ENCODE assay signal across 14 mouse cellular contexts in genomic region chr8:122526084-122526483, GRCm38 (mm10). TPM values are rescaled to one million over a fixed set of nuclear protein-coding genes. Genes with fewer than 3 reads are reported as not detected.
DNase-seq lines count a peak whose midpoint lies in the region; ATAC-seq and TF ChIP-seq lines count a peak whose summit lies in the region.
"Had no signal": no experiment of that assay in that cellular context is flagged by ENCODE, and none has a peak within 500 bp of the region (broad histone marks: within the 10 kb centered on the region; RNA-seq: fewer than 3 reads in every experiment).

No protein-coding gene starts in this region.

- no peak for DNase-seq in heart, adult 11 months
- DNase-seq in lung, adult 2 months, result no peak
- no peak for DNase-seq in intestine, embryonic 14.5 days (ENCODE audit: low spot score)
- no peak for DNase-seq in liver, postnatal 0 days
- DNase-seq: adrenal gland, postnatal 14 days; cerebellum, adult 11 months; embryo, embryonic 11 days; retina, postnatal 1 day; thymus, postnatal 36 days had no signal

- ATAC-seq in heart, embryonic 12.5 days (ENCODE audit: insufficient number of reproducible peaks, low FRiP score), result no peak
- ATAC-seq in lung, embryonic 16.5 days (ENCODE audit: low read depth), result peak; percentile 5; the same call in 1 of the 2 replicates
- ATAC-seq in intestine, embryonic 14.5 days (replicated peaks; ENCODE audit: low FRiP score, low TSS enrichment, low read depth), result no peak
- no peak for ATAC-seq in liver, postnatal 0 days
- ATAC-seq in monocyte, adult 5-6 weeks (replicated peaks; ENCODE audit: insufficient number of reproducible peaks, low FRiP score, low TSS enrichment, poor library complexity, severe bottlenecking), result no peak
- ATAC-seq in neural tube, embryonic 15.5 days (ENCODE audit: low FRiP score), result no peak
- ATAC-seq: hindbrain, embryonic 16.5 days had no signal

- TF ChIP-seq CTCF in lung, adult 2 months (IDR thresholded peaks at IDR 0.05; ENCODE audit: insufficient read depth, low read length), result no peak
- no peak for TF ChIP-seq CTCF in liver, postnatal 0 days (IDR thresholded peaks at IDR 0.05; ENCODE audit: low read depth)

- H3K4me2 ChIP-seq in heart, embryonic 12.5 days, result peak overlapping the region; percentile 55; the same call in 1 of the 2 replicates
- no peak overlapping the region for H3K4me2 ChIP-seq in lung, embryonic 16.5 days (ENCODE audit: low read depth, low read length)
- no peak overlapping the region for H3K4me2 ChIP-seq in intestine, embryonic 14.5 days (ENCODE audit: low read length)
- no peak overlapping the region for H3K4me2 ChIP-seq in liver, postnatal 0 days (ENCODE audit: low read depth, low read length)
- no peak overlapping the region for H3K4me2 ChIP-seq in neural tube, embryonic 15.5 days

- 0 out of 2 replicates have a peak, but pooled peaks cover 4% of the 10 kb centered on the region for H3K36me3 ChIP-seq in heart, embryonic 12.5 days
- no peaks in the 10 kb centered on the region for H3K36me3 ChIP-seq in lung, embryonic 16.5 days (ENCODE audit: control insufficient read depth, insufficient read depth, low read length)
- H3K36me3 ChIP-seq in intestine, embryonic 14.5 days (ENCODE audit: control insufficient read depth, insufficient read depth, low read length), result no peaks in the 10 kb centered on the region
- no peaks in the 10 kb centered on the region; the same call in 1 of the 2 replicates for H3K36me3 ChIP-seq in liver, postnatal 0 days (replicated peaks; ENCODE audit: insufficient read depth, low read length)
- no peaks in the 10 kb centered on the region for H3K36me3 ChIP-seq in neural tube, embryonic 15.5 days

- peaks cover 69% of the 10 kb centered on the region for H3K4me1 ChIP-seq in heart, embryonic 12.5 days (replicated peaks)
- H3K4me1 ChIP-seq in lung, embryonic 16.5 days (replicated peaks; ENCODE audit: control insufficient read depth, insufficient read depth, low read length), result peaks cover 54% of the 10 kb centered on the region
- peaks cover 45% of the 10 kb centered on the region for H3K4me1 ChIP-seq in lung, adult 2 months (ENCODE audit: control insufficient read depth, insufficient read depth, low read length)
- H3K4me1 ChIP-seq in intestine, embryonic 14.5 days (replicated peaks; ENCODE audit: control insufficient read depth, insufficient read depth, low read length), result peaks cover 45% of the 10 kb centered on the region
- H3K4me1 ChIP-seq in liver, postnatal 0 days (ENCODE audit: insufficient read depth), result peaks cover 42% of the 10 kb centered on the region
- peaks cover 29% of the 10 kb centered on the region for H3K4me1 ChIP-seq in neural tube, embryonic 15.5 days

- TF ChIP-seq POLR2A in lung, adult 2 months (IDR thresholded peaks at IDR 0.05; ENCODE audit: borderline replicate concordance, extremely low read depth, low read depth, low read length), result no peak

- H3K9me3 ChIP-seq in heart, embryonic 12.5 days (replicated peaks), result no peaks in the 10 kb centered on the region
- no peaks in the 10 kb centered on the region for H3K9me3 ChIP-seq in lung, embryonic 16.5 days (ENCODE audit: control insufficient read depth, low read length)
- H3K9me3 ChIP-seq in intestine, embryonic 14.5 days (ENCODE audit: control insufficient read depth, low read length), result no peaks in the 10 kb centered on the region
- H3K9me3 ChIP-seq in liver, postnatal 0 days (ENCODE audit: low read length), result no peaks in the 10 kb centered on the region
- no peaks in the 10 kb centered on the region for H3K9me3 ChIP-seq in neural tube, embryonic 15.5 days (replicated peaks)

- TF ChIP-seq EP300 in liver, postnatal 0 days (IDR thresholded peaks at IDR 0.05; ENCODE audit: low read depth), result no peak

- peak overlapping the region; percentile 89 for H3K27ac ChIP-seq in heart, embryonic 12.5 days (ENCODE audit: poor library complexity, severe bottlenecking)
- H3K27ac ChIP-seq in lung, embryonic 16.5 days (ENCODE audit: low read length), result peak overlapping the region; percentile 87
- peak overlapping the region; percentile 14; the same call in 1 of the 2 replicates for H3K27ac ChIP-seq in intestine, embryonic 14.5 days (ENCODE audit: low read depth)
- H3K27ac ChIP-seq in liver, postnatal 0 days (ENCODE audit: low read depth), result peak overlapping the region; percentile 13; the same call in 1 of the 2 replicates
- H3K27ac ChIP-seq in neural tube, embryonic 15.5 days (replicated peaks), result no peak overlapping the region

- 0 out of 2 replicates have a peak overlapping the region, but pooled peaks have one; percentile 61 for H3K9ac ChIP-seq in heart, embryonic 12.5 days
- H3K9ac ChIP-seq in lung, embryonic 16.5 days (ENCODE audit: low read length), result peak overlapping the region; percentile 29; the same call in 1 of the 2 replicates
- H3K9ac ChIP-seq in intestine, embryonic 14.5 days (ENCODE audit: low read length), result no peak overlapping the region
- no peak overlapping the region; the same call in 1 of the 2 replicates for H3K9ac ChIP-seq in liver, postnatal 0 days (replicated peaks)
- H3K9ac ChIP-seq in neural tube, embryonic 15.5 days (replicated peaks), result no peak overlapping the region

- H3K4me3 ChIP-seq in heart, embryonic 12.5 days, result no peak overlapping the region
- H3K4me3 ChIP-seq in lung, embryonic 16.5 days (ENCODE audit: low read length), result no peak overlapping the region
- H3K4me3 ChIP-seq in lung, adult 2 months (replicated peaks; ENCODE audit: extremely low read depth, low read depth, low read length), result no peak overlapping the region
- H3K4me3 ChIP-seq in intestine, embryonic 14.5 days (ENCODE audit: low read depth, low read length), result no peak overlapping the region
- no peak overlapping the region for H3K4me3 ChIP-seq in liver, postnatal 0 days (ENCODE audit: low read depth, low read length)
- no peak overlapping the region for H3K4me3 ChIP-seq in neural tube, embryonic 15.5 days (replicated peaks)

- no peaks in the 10 kb centered on the region for H3K27me3 ChIP-seq in heart, embryonic 12.5 days (replicated peaks)
- H3K27me3 ChIP-seq in lung, embryonic 16.5 days (ENCODE audit: control insufficient read depth, insufficient read depth, low read depth, low read length), result no peaks in the 10 kb centered on the region
- no peaks in the 10 kb centered on the region for H3K27me3 ChIP-seq in intestine, embryonic 14.5 days (replicated peaks; ENCODE audit: control insufficient read depth, insufficient read depth, low read length)
- no peaks in the 10 kb centered on the region for H3K27me3 ChIP-seq in liver, postnatal 0 days (ENCODE audit: insufficient read depth, low read length)
- peaks cover 6% of the 10 kb centered on the region; the same call in 1 of the 2 replicates for H3K27me3 ChIP-seq in neural tube, embryonic 15.5 days (replicated peaks)

- 34% methylated on average over 3 of the region's 3 CpGs for WGBS in heart, embryonic 12.5 days
- 37% methylated on average over 3 of the region's 3 CpGs for WGBS in lung, embryonic 16.5 days
- 27% methylated on average over 3 of the region's 3 CpGs for WGBS in lung, adult 2 months
- WGBS in intestine, embryonic 14.5 days, result 50% methylated on average over 3 of the region's 3 CpGs
- WGBS in liver, postnatal 0 days (ENCODE audit: insufficient replicate concordance), result 65% methylated on average over 3 of the region's 3 CpGs
- 75% methylated on average over 3 of the region's 3 CpGs for WGBS in neural tube, embryonic 15.5 days

RNA-seq across cellular contexts. Expression of gene Piezo1, which starts 25.0 kb away (rescaled TPM):
- polyA plus RNA-seq in heart, embryonic 12.5 days (2016; fragmentation: Nextera tagmentation; extraction: Ambion mirVana), result 25.5 and 27.8 TPM in 2 replicates
- 23.3 and 30.0 TPM in 2 replicates for polyA plus RNA-seq in lung, embryonic 16.5 days (2015; fragmentation: Nextera tagmentation; extraction: Ambion mirVana)
- polyA plus RNA-seq in lung, adult 2 months (2012; rRNA removed), result 192 and 213 TPM in 2 replicates
- polyA plus RNA-seq in intestine, embryonic 14.5 days (2014; fragmentation: Nextera tagmentation; extraction: Ambion mirVana), result 17.9 and 21.6 TPM in 2 replicates
- polyA plus RNA-seq in liver, postnatal 0 days (2015; fragmentation: Nextera tagmentation; extraction: Ambion mirVana), result 2.6 and 3.4 TPM in 2 replicates
- 31.7 to 76.2 TPM (median 45.9 TPM) in 3 replicates for total RNA-seq in monocyte, adult 5-6 weeks (2017)
- polyA plus RNA-seq in neural tube, embryonic 15.5 days (2015; fragmentation: Nextera tagmentation; extraction: Ambion mirVana), result 2.1 and 5.1 TPM in 2 replicates

RNA-seq across cellular contexts. Expression of gene Cdt1, which starts 41.7 kb away (rescaled TPM):
- 36.9 and 38.9 TPM in 2 replicates for polyA plus RNA-seq in heart, embryonic 12.5 days (2016; fragmentation: Nextera tagmentation; extraction: Ambion mirVana)
- 39.1 and 41.1 TPM in 2 replicates for polyA plus RNA-seq in lung, embryonic 16.5 days (2015; fragmentation: Nextera tagmentation; extraction: Ambion mirVana)
- polyA plus RNA-seq in lung, adult 2 months (2012; rRNA removed), result 11.7 and 12.2 TPM in 2 replicates
- 43.8 and 49.3 TPM in 2 replicates for polyA plus RNA-seq in intestine, embryonic 14.5 days (2014; fragmentation: Nextera tagmentation; extraction: Ambion mirVana)
- polyA plus RNA-seq in liver, postnatal 0 days (2015; fragmentation: Nextera tagmentation; extraction: Ambion mirVana), result 19.8 and 23.7 TPM in 2 replicates
- 11.1 to 24.4 TPM (median 12.4 TPM) in 3 replicates for total RNA-seq in monocyte, adult 5-6 weeks (2017)
- 6.8 and 15.4 TPM in 2 replicates for polyA plus RNA-seq in neural tube, embryonic 15.5 days (2015; fragmentation: Nextera tagmentation; extraction: Ambion mirVana)

RNA-seq across cellular contexts. Expression of gene Ctu2, which starts 50.1 kb away (rescaled TPM):
- 30.0 and 31.1 TPM in 2 replicates for polyA plus RNA-seq in heart, embryonic 12.5 days (2016; fragmentation: Nextera tagmentation; extraction: Ambion mirVana)
- 34.7 and 36.9 TPM in 2 replicates for polyA plus RNA-seq in lung, embryonic 16.5 days (2015; fragmentation: Nextera tagmentation; extraction: Ambion mirVana)
- polyA plus RNA-seq in lung, adult 2 months (2012; rRNA removed), result 28.6 and 30.6 TPM in 2 replicates
- polyA plus RNA-seq in intestine, embryonic 14.5 days (2014; fragmentation: Nextera tagmentation; extraction: Ambion mirVana), result 53.8 and 55.0 TPM in 2 replicates
- polyA plus RNA-seq in liver, postnatal 0 days (2015; fragmentation: Nextera tagmentation; extraction: Ambion mirVana), result 17.8 and 20.9 TPM in 2 replicates
- total RNA-seq in monocyte, adult 5-6 weeks (2017), result 10.3 to 24.8 TPM (median 12.1 TPM) in 3 replicates
- polyA plus RNA-seq in neural tube, embryonic 15.5 days (2015; fragmentation: Nextera tagmentation; extraction: Ambion mirVana), result 66.2 and 80.2 TPM in 2 replicates

RNA-seq across cellular contexts. Expression of gene Rnf166, which starts 50.2 kb away (rescaled TPM):
- polyA plus RNA-seq in heart, embryonic 12.5 days (2016; fragmentation: Nextera tagmentation; extraction: Ambion mirVana), result 33.7 and 39.7 TPM in 2 replicates
- polyA plus RNA-seq in lung, embryonic 16.5 days (2015; fragmentation: Nextera tagmentation; extraction: Ambion mirVana), result 38.1 and 40.1 TPM in 2 replicates
- 83.8 and 93.2 TPM in 2 replicates for polyA plus RNA-seq in lung, adult 2 months (2012; rRNA removed)
- 31.4 and 34.0 TPM in 2 replicates for polyA plus RNA-seq in intestine, embryonic 14.5 days (2014; fragmentation: Nextera tagmentation; extraction: Ambion mirVana)
- polyA plus RNA-seq in liver, postnatal 0 days (2015; fragmentation: Nextera tagmentation; extraction: Ambion mirVana), result 18.5 and 18.9 TPM in 2 replicates
- total RNA-seq in monocyte, adult 5-6 weeks (2017), result 96.0 to 108 TPM (median 106 TPM) in 3 replicates
- polyA plus RNA-seq in neural tube, embryonic 15.5 days (2015; fragmentation: Nextera tagmentation; extraction: Ambion mirVana), result 34.9 and 36.8 TPM in 2 replicates

RNA-seq across cellular contexts. Expression of gene Aprt, which starts 50.6 kb away (rescaled TPM):
- 209 and 232 TPM in 2 replicates for polyA plus RNA-seq in heart, embryonic 12.5 days (2016; fragmentation: Nextera tagmentation; extraction: Ambion mirVana)
- polyA plus RNA-seq in lung, embryonic 16.5 days (2015; fragmentation: Nextera tagmentation; extraction: Ambion mirVana), result 279 and 290 TPM in 2 replicates
- polyA plus RNA-seq in lung, adult 2 months (2012; rRNA removed), result 108 and 109 TPM in 2 replicates
- polyA plus RNA-seq in intestine, embryonic 14.5 days (2014; fragmentation: Nextera tagmentation; extraction: Ambion mirVana), result 580 and 583 TPM in 2 replicates
- 223 and 249 TPM in 2 replicates for polyA plus RNA-seq in liver, postnatal 0 days (2015; fragmentation: Nextera tagmentation; extraction: Ambion mirVana)
- total RNA-seq in monocyte, adult 5-6 weeks (2017), result 30.5 to 53.3 TPM (median 49.7 TPM) in 3 replicates
- polyA plus RNA-seq in neural tube, embryonic 15.5 days (2015; fragmentation: Nextera tagmentation; extraction: Ambion mirVana), result 189 and 207 TPM in 2 replicates

Comparison
In these comparisons a context has a peak if more than half of its experiments do, and no peak if none do; other contexts are left out.
1. H3K9ac ChIP-seq: peak in heart, embryonic 12.5 days (single experiment) and lung, embryonic 16.5 days (single experiment); none in intestine, embryonic 14.5 days (single experiment), liver, postnatal 0 days (single experiment) and neural tube, embryonic 15.5 days (single experiment).